Mouse (Mus musculus): ENCODE results near the gene Elf4.

Gene Elf4

GRCm38 (mm10) chrX:48428241-48428640, 34.7 kb downstream of the Elf4 start:
- no peaks in the 10 kb centered on the region for H3K36me3 ChIP-seq (ENCODE audit: control insufficient read depth, insufficient read depth, low read length, poor library complexity, severe bottlenecking)
- no peak for DNase-seq (ENCODE audit: low read depth, low spot score)

GRCm38 (mm10) chrX:48425280-48425679, 37.7 kb downstream of the Elf4 start:
- H3K36me3 ChIP-seq (ENCODE audit: control insufficient read depth, insufficient read depth, low read length, poor library complexity, severe bottlenecking), result peaks cover under 1% of the 10 kb centered on the region; the same call in 1 of the 2 replicates
- DNase-seq (ENCODE audit: low read depth, low spot score), result no peak
- H3K27me3 ChIP-seq (ENCODE audit: control insufficient read depth, insufficient read depth, low read length, poor library complexity, severe bottlenecking), result no peaks in the 10 kb centered on the region

More at GRCm38 (mm10) chrX:48428241-48428640, 34.7 kb downstream of the Elf4 start:
- no peaks in the 10 kb centered on the region for H3K27me3 ChIP-seq (ENCODE audit: control insufficient read depth, insufficient read depth, low read length, poor library complexity, severe bottlenecking)

GRCm38 (mm10) chrX:48424583-48424982, 38.3 kb downstream of the Elf4 start:
- peak; percentile 77 for DNase-seq (ENCODE audit: low read depth, low spot score)
- Histone ChIP-seq H3K36me3 (ENCODE audit: control insufficient read depth, insufficient read depth, low read length, poor library complexity, severe bottlenecking) (peaks cover 3% of the 10 kb centered on the region; the same call in 1 of the 2 replicates), H3K27me3 (ENCODE audit: control insufficient read depth, insufficient read depth, low read length, poor library complexity, severe bottlenecking) (no peaks in the 10 kb centered on the region)

GRCm38 (mm10) chrX:48423671-48424070, 39.3 kb downstream of the Elf4 start:
- no peak for DNase-seq (ENCODE audit: low read depth, low spot score)
- H3K36me3 ChIP-seq (ENCODE audit: control insufficient read depth, insufficient read depth, low read length, poor library complexity, severe bottlenecking), result peaks cover 4% of the 10 kb centered on the region; the same call in 1 of the 2 replicates
- no peaks in the 10 kb centered on the region for H3K27me3 ChIP-seq (ENCODE audit: control insufficient read depth, insufficient read depth, low read length, poor library complexity, severe bottlenecking)

- Histone ChIP-seq H3K27me3 (ENCODE audit: control insufficient read depth, insufficient read depth, low read length, poor library complexity, severe bottlenecking) (no peaks in the 10 kb centered on the region), H3K36me3 (ENCODE audit: control insufficient read depth, insufficient read depth, low read length, poor library complexity, severe bottlenecking) (peaks cover 4% of the 10 kb centered on the region; the same call in 1 of the 2 replicates)
- DNase-seq (ENCODE audit: low read depth, low spot score), result peak; percentile 83
These were observed 39.9 kb downstream of the Elf4 start for GRCm38 (mm10) chrX:48422986-48423385.

GRCm38 (mm10) chrX:48418417-48418816, 44.5 kb downstream of the Elf4 start:
- DNase-seq (ENCODE audit: low read depth, low spot score), result no peak
- peaks cover 8% of the 10 kb centered on the region; the same call in 1 of the 2 replicates for H3K36me3 ChIP-seq (ENCODE audit: control insufficient read depth, insufficient read depth, low read length, poor library complexity, severe bottlenecking)
- no peaks in the 10 kb centered on the region for H3K27me3 ChIP-seq (ENCODE audit: control insufficient read depth, insufficient read depth, low read length, poor library complexity, severe bottlenecking)

GRCm38 (mm10) chrX:48414291-48414690, 48.6 kb downstream of the Elf4 start:
- peaks cover 4% of the 10 kb centered on the region; the same call in 1 of the 2 replicates for H3K36me3 ChIP-seq (ENCODE audit: control insufficient read depth, insufficient read depth, low read length, poor library complexity, severe bottlenecking)
- no peak for DNase-seq (ENCODE audit: low read depth, low spot score)
- H3K27me3 ChIP-seq (ENCODE audit: control insufficient read depth, insufficient read depth, low read length, poor library complexity, severe bottlenecking), result no peaks in the 10 kb centered on the region

- DNase-seq (ENCODE audit: low read depth, low spot score), result no peak
- peaks cover 4% of the 10 kb centered on the region; the same call in 1 of the 2 replicates for H3K36me3 ChIP-seq (ENCODE audit: control insufficient read depth, insufficient read depth, low read length, poor library complexity, severe bottlenecking)
- no peaks in the 10 kb centered on the region for H3K27me3 ChIP-seq (ENCODE audit: control insufficient read depth, insufficient read depth, low read length, poor library complexity, severe bottlenecking)
These were observed 50.3 kb downstream of the Elf4 start for GRCm38 (mm10) chrX:48412629-48413028.

- DNase-seq (ENCODE audit: low read depth, low spot score), result no peak
- 0 out of 2 replicates have a peak, but pooled peaks cover 4% of the 10 kb centered on the region for H3K36me3 ChIP-seq (ENCODE audit: control insufficient read depth, insufficient read depth, low read length, poor library complexity, severe bottlenecking)
- no peaks in the 10 kb centered on the region for H3K27me3 ChIP-seq (ENCODE audit: control insufficient read depth, insufficient read depth, low read length, poor library complexity, severe bottlenecking)
These were observed 52.5 kb downstream of the Elf4 start for GRCm38 (mm10) chrX:48410388-48410776.

- DNase-seq (ENCODE audit: low read depth, low spot score), result peak; percentile 86
- Histone ChIP-seq H3K27me3 (ENCODE audit: control insufficient read depth, insufficient read depth, low read length, poor library complexity, severe bottlenecking) (no peaks in the 10 kb centered on the region), H3K36me3 (ENCODE audit: control insufficient read depth, insufficient read depth, low read length, poor library complexity, severe bottlenecking) (0 out of 2 replicates have a peak, but pooled peaks cover 3% of the 10 kb centered on the region)
These were observed 53.1 kb downstream of the Elf4 start for GRCm38 (mm10) chrX:48409611-48410387.

- DNase-seq (ENCODE audit: low read depth, low spot score), result no peak
- Histone ChIP-seq H3K27me3 (ENCODE audit: control insufficient read depth, insufficient read depth, low read length, poor library complexity, severe bottlenecking) (no peaks in the 10 kb centered on the region), H3K36me3 (ENCODE audit: control insufficient read depth, insufficient read depth, low read length, poor library complexity, severe bottlenecking) (no peaks in the 10 kb centered on the region)
These were observed 57.8 kb downstream of the Elf4 start for GRCm38 (mm10) chrX:48405141-48405540.

GRCm38 (mm10) chrX:48399994-48400393, 62.9 kb downstream of the Elf4 start:
- Histone ChIP-seq H3K27me3 (ENCODE audit: control insufficient read depth, insufficient read depth, low read length, poor library complexity, severe bottlenecking) (no peaks in the 10 kb centered on the region), H3K36me3 (ENCODE audit: control insufficient read depth, insufficient read depth, low read length, poor library complexity, severe bottlenecking) (no peaks in the 10 kb centered on the region)
- DNase-seq (ENCODE audit: low read depth, low spot score), result no peak

GRCm38 (mm10) chrX:48389380-48389779, 73.6 kb downstream of the Elf4 start:
- DNase-seq (ENCODE audit: low read depth, low spot score), result no peak
- Histone ChIP-seq H3K36me3 (ENCODE audit: control insufficient read depth, insufficient read depth, low read length, poor library complexity, severe bottlenecking) (no peaks in the 10 kb centered on the region), H3K27me3 (ENCODE audit: control insufficient read depth, insufficient read depth, low read length, poor library complexity, severe bottlenecking) (no peaks in the 10 kb centered on the region)

GRCm38 (mm10) chrX:48385927-48386326, 77.0 kb downstream of the Elf4 start:
- DNase-seq (ENCODE audit: low read depth, low spot score), result no peak
- H3K36me3 ChIP-seq (ENCODE audit: control insufficient read depth, insufficient read depth, low read length, poor library complexity, severe bottlenecking), result no peaks in the 10 kb centered on the region
- H3K27me3 ChIP-seq (ENCODE audit: control insufficient read depth, insufficient read depth, low read length, poor library complexity, severe bottlenecking), result no peaks in the 10 kb centered on the region

- DNase-seq (ENCODE audit: low read depth, low spot score), result peak; percentile 69
- Histone ChIP-seq H3K36me3 (ENCODE audit: control insufficient read depth, insufficient read depth, low read length, poor library complexity, severe bottlenecking) (no peaks in the 10 kb centered on the region), H3K27me3 (ENCODE audit: control insufficient read depth, insufficient read depth, low read length, poor library complexity, severe bottlenecking) (no peaks in the 10 kb centered on the region)
These were observed 79.3 kb downstream of the Elf4 start for GRCm38 (mm10) chrX:48383643-48384042.
